Mouse (Mus musculus) olfactory bulb, adult 2 months (tissue): ENCODE data around the gene Lce1c.

ENCODE experiments used
- CTCF ChIP-seq: fragments of 200-500 bp; IDR thresholded peaks from 2 replicates; pipeline ENCODE4 v1.5.1; 2012; ENCODE audit warnings: low read depth, mild to moderate bottlenecking, low read length, moderate library complexity; ENCODE audit not compliant: insufficient read depth
- POLR2A ChIP-seq: fragments of 200-500 bp; IDR thresholded peaks from 2 replicates; pipeline ENCODE4 v1.6.1; 2012; ENCODE audit warnings: mild to moderate bottlenecking, low read depth, low read length, moderate library complexity; ENCODE audit not compliant: insufficient read depth

GRCm38 (mm10) chr3:92678947-92679346 is at the start of gene Lce1c:
- TF ChIP-seq CTCF = no peak
- no peak for TF ChIP-seq POLR2A
